Mouse (Mus musculus): ENCODE data around the gene 2410004B18Rik.

The 2410004B18Rik gene

GRCm38 (mm10) chr3:145929525-145930400, 8.1 kb upstream of the 2410004B18Rik start:
- no peak for DNase-seq

- DNase-seq: no peak
Observed at GRCm38 (mm10) chr3:145933845-145934244, 4.0 kb upstream of the 2410004B18Rik start.

- peak in 1 of 2 experiments; percentile 45 for DNase-seq
Observed at GRCm38 (mm10) chr3:145938405-145939349, 863 bp downstream of the 2410004B18Rik start.

- DNase-seq: no peak
Observed at GRCm38 (mm10) chr3:145939402-145939801, 1.6 kb downstream of the 2410004B18Rik start.

GRCm38 (mm10) chr3:145939971-145940370, 2.2 kb downstream of the 2410004B18Rik start:
- no peak for DNase-seq

GRCm38 (mm10) chr3:145941971-145942370, 4.2 kb downstream of the 2410004B18Rik start:
- DNase-seq: peak; percentile 64 to 75

GRCm38 (mm10) chr3:145944348-145944747, 6.5 kb downstream of the 2410004B18Rik start:
- DNase-seq: no peak

- DNase-seq: no peak
Observed at GRCm38 (mm10) chr3:145945904-145946303, 8.1 kb downstream of the 2410004B18Rik start.

- DNase-seq: no peak
Observed at GRCm38 (mm10) chr3:145946654-145947053, 8.8 kb downstream of the 2410004B18Rik start.

- no peak for DNase-seq
Observed at GRCm38 (mm10) chr3:145947539-145948204, 9.9 kb downstream of the 2410004B18Rik start.

- DNase-seq: peak; percentile 41 to 56
Observed at GRCm38 (mm10) chr3:145950034-145950814, 12.4 kb downstream of the 2410004B18Rik start.

GRCm38 (mm10) chr3:145950815-145951130, 13.0 kb downstream of the 2410004B18Rik start:
- DNase-seq: no peak

GRCm38 (mm10) chr3:145951287-145952165, 13.7 kb downstream of the 2410004B18Rik start:
- no peak for DNase-seq

GRCm38 (mm10) chr3:145952945-145953344, 15.1 kb downstream of the 2410004B18Rik start:
- no peak for DNase-seq

GRCm38 (mm10) chr3:145953411-145953810, 15.6 kb downstream of the 2410004B18Rik start:
- DNase-seq: no peak

- DNase-seq: no peak
Observed at GRCm38 (mm10) chr3:145959824-145960223, 22.0 kb downstream of the 2410004B18Rik start.

GRCm38 (mm10) chr3:145962411-145962810, 24.6 kb downstream of the 2410004B18Rik start:
- DNase-seq: no peak

GRCm38 (mm10) chr3:145963101-145964017, 25.5 kb downstream of the 2410004B18Rik start:
- no peak for DNase-seq

GRCm38 (mm10) chr3:145964018-145964387, 26.2 kb downstream of the 2410004B18Rik start:
- DNase-seq: no peak

- no peak for DNase-seq
Observed at GRCm38 (mm10) chr3:145964473-145964872, 26.7 kb downstream of the 2410004B18Rik start.
